Mouse (Mus musculus) embryo, embryonic 9.5 days (tissue): Measurements from ENCODE around the gene U2af1.

Experiments
- DNase-seq: peaks from one replicate; pipeline ENCODE4 v3.0.0-alpha.2; 2017; ENCODE audit errors: extremely low spot score

The U2af1 gene

GRCm38 (mm10) chr17:31660661-31661250 lies 2.1 kb upstream of the U2af1 start:
- no peak for DNase-seq

- DNase-seq = no peak
Observed at GRCm38 (mm10) chr17:31658136-31658467, 590 bp downstream of the U2af1 start.

- DNase-seq = no peak
Observed at GRCm38 (mm10) chr17:31657141-31657983, 1.3 kb downstream of the U2af1 start.

GRCm38 (mm10) chr17:31656682-31657081 lies 2.0 kb downstream of the U2af1 start:
- DNase-seq = no peak

- DNase-seq = no peak
Observed at GRCm38 (mm10) chr17:31655366-31655765, 3.3 kb downstream of the U2af1 start.

- no peak for DNase-seq
Observed at GRCm38 (mm10) chr17:31653277-31653676, 5.4 kb downstream of the U2af1 start.

GRCm38 (mm10) chr17:31652152-31652551 lies 6.5 kb downstream of the U2af1 start:
- DNase-seq = no peak

- no peak for DNase-seq
Observed at GRCm38 (mm10) chr17:31646199-31647002, 12.3 kb downstream of the U2af1 start.

- DNase-seq = no peak
Observed at GRCm38 (mm10) chr17:31642913-31643312, 15.8 kb downstream of the U2af1 start.

- DNase-seq = no peak
Observed at GRCm38 (mm10) chr17:31642331-31642730, 16.4 kb downstream of the U2af1 start.

GRCm38 (mm10) chr17:31639651-31640050 lies 19.0 kb downstream of the U2af1 start:
- no peak for DNase-seq

GRCm38 (mm10) chr17:31637866-31638570 lies 20.7 kb downstream of the U2af1 start:
- DNase-seq = no peak

- peak; percentile 76 for DNase-seq
Observed at GRCm38 (mm10) chr17:31636942-31637811, 21.5 kb downstream of the U2af1 start, which contains the start of gene Cbs. Gene Cbs, minus strand, starts transcription at chr17:31637238.

- peak; percentile 28 for DNase-seq
Observed at GRCm38 (mm10) chr17:31636277-31636941, 22.3 kb downstream of the U2af1 start.

GRCm38 (mm10) chr17:31635781-31636180 lies 22.9 kb downstream of the U2af1 start:
- DNase-seq = no peak

GRCm38 (mm10) chr17:31634896-31635295 lies 23.8 kb downstream of the U2af1 start:
- DNase-seq = no peak

- no peak for DNase-seq
Observed at GRCm38 (mm10) chr17:31633007-31633406, 25.7 kb downstream of the U2af1 start.

GRCm38 (mm10) chr17:31631081-31631800 lies 27.5 kb downstream of the U2af1 start:
- no peak for DNase-seq

GRCm38 (mm10) chr17:31627961-31628360 lies 30.7 kb downstream of the U2af1 start:
- DNase-seq = no peak

GRCm38 (mm10) chr17:31623101-31623500 lies 35.6 kb downstream of the U2af1 start:
- DNase-seq = no peak
